Mouse (Mus musculus) layer of hippocampus, adult 18-20 months (tissue): ENCODE data around the gene Gas2l1. TPM values are rescaled to one million over a fixed set of nuclear protein-coding genes. Genes with fewer than 3 reads are reported as not detected.
A peak's percentile ranks its signal among the peaks of the same experiment; 100 is the strongest.
"Not testable (repeated sequence)": the region's sequence is repeated elsewhere in the genome, so short reads cannot be mapped to it uniquely, and the experiment has no call there.

ENCODE experiments used
- DNase-seq, 2 experiments: peaks; one replicate each; pipeline ENCODE4 v3.0.0; 2022; ENCODE audit warnings: low spot score in 2 of 2
- long read RNA-seq: library from polyadenylated mRNA; stranded (forward); transcript quantifications from one replicate; pipeline ENCODE4 v2.0.0, GENCODE M21; 2021
- total RNA-seq, 2 experiments: library from RNA; stranded (reverse); gene quantifications; 2 replicates each; pipeline ENCODE4 v1.2.3; 2021

Gas2l1 gene
- total RNA-seq, result 100 to 1,000 TPM in 1 of 2 experiments, 10 to 100 TPM in 1; 96.6 to 106 TPM
- long read RNA-seq, transcript Gas2l1-202 (7 exons, 2,847 nt), result major isoform, 50 of 190 reads
- long read RNA-seq, transcript Gas2l1-203 (6 exons, 2,530 nt), result minor isoform, 22 of 190 reads
- long read RNA-seq, partial matches to known transcripts, result 45 of 190 reads
- long read RNA-seq, other reads (novel, unspliced or antisense), result 72 of 190 reads

GRCm38 (mm10) chr11:5065056-5065821 is at the start of gene Gas2l1:
Gene Gas2l1 (minus strand): TSS chr11:5065327.
- DNase-seq, result peak; percentile 77 to 91

DNA sequence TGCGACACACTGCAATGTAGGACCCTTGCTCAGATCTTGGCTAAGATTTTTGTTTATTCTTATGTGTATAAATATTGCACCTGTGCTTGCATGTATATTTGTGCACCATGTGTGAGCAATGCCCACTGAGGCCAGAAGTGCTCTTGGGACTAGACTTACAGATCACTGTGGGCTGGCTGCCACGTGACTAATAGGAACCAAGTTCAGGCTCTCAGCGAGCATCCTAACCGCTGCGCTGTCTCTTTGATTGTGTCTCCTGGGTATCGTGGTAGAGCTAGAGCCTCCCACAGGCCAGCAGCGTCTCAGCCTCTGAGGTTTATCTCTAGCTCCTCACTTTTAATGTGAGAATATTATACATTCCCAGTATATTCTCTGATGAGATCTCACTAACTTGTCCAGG is 48.5 kb upstream of the Gas2l1 start:
- no peak for DNase-seq

DNA sequence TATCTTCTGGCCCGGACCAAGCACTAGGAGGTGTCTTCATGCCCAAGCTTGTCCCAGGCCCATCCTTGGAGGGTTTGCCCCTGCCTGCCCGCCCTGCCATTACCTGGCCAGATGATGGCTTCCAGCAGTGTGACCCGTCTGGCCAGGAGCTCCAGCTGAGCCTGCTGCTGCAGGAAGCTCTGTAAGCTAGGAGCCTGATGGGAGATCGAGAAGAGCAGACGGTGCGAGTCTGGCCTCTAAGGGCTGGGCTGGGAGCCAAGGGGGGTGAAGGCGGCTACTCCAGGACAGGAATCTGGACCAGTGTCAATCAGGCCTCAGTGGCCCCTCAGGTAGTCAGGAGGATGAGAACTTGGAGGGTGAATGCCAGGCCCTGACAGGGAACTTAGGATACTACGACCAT is 44.3 kb upstream of the Gas2l1 start:
- no peak for DNase-seq

- no peak for DNase-seq
Observed at GRCm38 (mm10) chr11:5103986-5104509, 38.9 kb upstream of the Gas2l1 start.

- DNase-seq, result no peak
Observed at GRCm38 (mm10) chr11:5102384-5102783, 37.3 kb upstream of the Gas2l1 start.

GRCm38 (mm10) chr11:5101641-5102040 is 36.5 kb upstream of the Gas2l1 start:
- DNase-seq, result no peak

DNA sequence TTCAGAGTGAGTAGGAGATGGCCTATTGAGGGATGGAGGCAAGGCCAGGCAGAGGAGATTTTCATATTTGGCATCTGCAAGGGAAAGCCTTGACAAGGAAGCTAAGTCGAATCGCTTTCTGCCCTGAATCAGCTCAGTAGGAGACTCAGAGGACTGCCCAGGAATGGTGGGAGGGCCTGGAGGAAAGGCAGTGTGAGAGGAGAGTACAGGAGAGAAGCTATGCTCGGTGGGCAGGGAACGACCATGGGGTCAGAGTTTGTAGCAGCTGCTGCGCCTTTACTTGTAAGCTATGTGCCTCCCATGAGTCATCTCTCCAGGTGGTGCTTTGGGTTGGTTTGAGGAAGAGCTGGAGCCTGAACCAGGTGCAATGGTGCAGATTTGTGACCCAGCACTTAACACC is 35.7 kb upstream of the Gas2l1 start:
- DNase-seq, result no peak

DNA sequence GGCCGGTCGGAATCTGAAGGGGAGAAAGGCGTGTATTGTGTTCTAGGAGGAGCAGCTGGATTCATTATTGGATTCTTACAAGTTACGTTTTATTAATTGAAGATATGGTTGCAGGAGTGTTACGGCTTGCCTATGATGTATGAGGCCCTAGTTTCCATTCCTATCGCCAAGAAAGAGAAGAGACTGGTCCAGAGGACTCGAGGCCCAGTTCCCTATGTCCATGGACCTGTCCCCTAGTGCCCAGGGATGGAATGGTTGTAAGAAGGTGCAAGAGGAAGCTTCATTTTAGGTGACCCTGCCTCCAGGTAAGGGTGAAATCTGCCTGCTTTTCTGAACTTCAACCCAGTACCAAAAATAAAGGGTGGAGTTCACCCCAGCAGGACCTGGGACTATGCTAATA is 35.2 kb upstream of the Gas2l1 start:
- DNase-seq, result no peak

- DNase-seq, result peak; percentile 66 to 85
Observed at GRCm38 (mm10) chr11:5099576-5100183, 34.6 kb upstream of the Gas2l1 start.

- peak; percentile 95 to 97 for DNase-seq
Observed at GRCm38 (mm10) chr11:5098736-5099542, 33.8 kb upstream of the Gas2l1 start, which contains the start of the genes Rhbdd3 and Ewsr1. Gene Rhbdd3 (plus strand): TSS chr11:5098926. Gene Ewsr1 (minus strand): TSS chr11:5099266.

DNA sequence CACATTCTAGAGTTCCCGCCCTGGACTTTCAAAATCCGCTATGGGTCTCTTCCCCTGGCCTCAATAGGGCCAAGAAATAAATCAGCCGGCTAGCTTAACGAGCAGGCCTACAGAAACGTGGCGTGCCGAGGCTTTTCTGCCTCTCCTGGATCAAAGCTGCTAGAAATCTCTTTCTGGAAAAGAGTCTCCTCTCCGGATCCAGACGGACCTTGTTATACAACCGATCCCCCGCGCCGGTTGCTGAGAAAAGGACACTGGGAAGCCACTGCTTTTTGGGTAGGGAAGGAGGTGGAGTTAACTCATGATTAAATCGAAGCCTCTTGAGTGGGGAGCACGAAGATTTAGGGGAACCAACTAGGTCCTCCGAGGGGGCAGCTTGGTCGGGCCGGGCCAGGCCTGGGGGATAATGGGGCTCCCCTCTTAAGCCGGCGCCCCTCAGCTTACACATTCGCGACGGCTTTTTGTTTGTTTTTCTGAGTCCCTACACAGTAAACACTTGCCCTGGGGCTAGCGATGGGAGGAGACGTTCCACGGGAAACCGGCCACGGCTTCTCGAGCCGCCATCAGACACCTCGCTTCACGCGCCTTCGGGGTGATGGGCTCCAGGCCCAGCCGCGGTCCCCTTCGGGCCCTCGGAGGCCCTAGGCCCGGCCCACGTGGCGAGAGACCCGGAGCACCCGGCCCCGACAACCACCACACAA is 33.1 kb upstream of the Gas2l1 start:
- DNase-seq, result peak; percentile 43 to 82

GRCm38 (mm10) chr11:5096480-5097020 is 31.4 kb upstream of the Gas2l1 start:
- DNase-seq, result no peak

DNA sequence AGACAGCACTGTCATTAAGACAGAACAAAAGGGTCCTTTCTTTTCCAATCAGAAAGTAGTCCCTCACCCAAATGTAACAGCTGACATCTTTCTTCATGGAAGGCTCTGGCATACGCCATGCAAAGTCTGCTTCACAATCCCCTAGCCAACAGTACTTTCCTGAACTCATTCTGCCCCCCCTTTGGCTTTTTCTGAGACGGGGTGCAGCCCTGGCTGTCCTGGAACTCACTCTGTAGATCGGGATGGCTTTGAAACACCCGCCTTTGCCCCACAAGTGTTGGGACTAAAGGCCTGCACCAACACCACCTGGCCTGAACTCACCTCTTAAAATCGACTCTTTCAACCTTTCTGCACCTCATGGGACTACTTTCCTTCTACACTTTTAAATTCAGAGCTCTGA is 30.8 kb upstream of the Gas2l1 start:
- no peak for DNase-seq

DNA sequence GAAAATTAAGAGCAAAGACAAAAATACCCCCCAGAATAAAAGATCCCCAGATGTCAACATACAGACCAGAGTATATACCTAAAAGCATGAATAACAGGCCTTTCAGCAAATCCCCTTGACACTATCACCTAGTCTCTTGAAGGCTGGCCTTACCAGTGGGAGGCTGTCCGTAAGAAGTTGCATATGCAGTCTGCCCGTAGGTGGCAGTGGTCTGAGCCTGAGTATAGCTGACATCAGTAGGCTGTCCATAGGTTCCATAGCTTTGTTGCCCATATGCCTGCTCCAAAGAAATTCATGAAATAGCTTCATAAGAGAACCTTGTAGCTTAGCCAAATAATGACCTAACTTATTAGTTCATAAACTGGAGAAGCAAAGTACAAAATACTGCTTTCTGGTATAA is 26.6 kb upstream of the Gas2l1 start:
- DNase-seq, result no peak

DNA sequence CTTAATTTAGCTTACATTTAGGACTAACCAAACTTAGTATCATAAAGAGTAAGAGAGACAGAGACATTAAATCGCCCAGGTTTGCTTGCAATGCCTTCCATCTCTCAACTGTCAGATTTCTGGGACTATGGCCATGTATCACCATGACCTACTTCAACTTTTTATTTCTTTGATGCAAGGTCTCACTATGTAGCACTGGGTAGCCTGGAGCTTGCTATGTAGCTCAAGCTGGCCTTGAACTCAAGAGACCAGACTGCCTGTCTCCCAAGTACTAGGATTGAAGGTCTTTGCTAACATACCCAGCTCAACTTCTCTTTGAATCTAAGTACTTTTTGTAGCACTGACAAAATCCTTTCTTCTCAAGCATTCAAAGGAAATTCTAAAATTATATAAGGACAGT is 24.0 kb upstream of the Gas2l1 start:
- DNase-seq, result no peak

DNA sequence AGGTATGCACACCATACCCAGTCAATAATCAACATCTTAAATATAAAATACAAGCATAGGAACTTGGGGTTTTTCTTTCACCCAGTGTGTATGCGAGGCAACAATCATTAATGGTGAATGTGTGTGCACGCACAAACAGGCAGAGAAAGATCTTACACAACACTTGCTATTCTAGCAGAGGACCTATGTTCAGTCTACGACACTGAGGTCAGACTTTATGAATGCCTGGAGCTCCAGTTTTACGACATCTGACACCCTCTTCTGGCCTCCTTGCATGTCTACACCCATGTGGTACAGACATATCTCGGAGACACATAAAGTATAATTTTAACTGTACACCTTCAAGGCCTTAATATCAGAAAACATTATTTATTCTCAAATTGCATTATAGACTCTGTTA is 11.7 kb upstream of the Gas2l1 start:
- DNase-seq, result not testable (repeated sequence)

DNA sequence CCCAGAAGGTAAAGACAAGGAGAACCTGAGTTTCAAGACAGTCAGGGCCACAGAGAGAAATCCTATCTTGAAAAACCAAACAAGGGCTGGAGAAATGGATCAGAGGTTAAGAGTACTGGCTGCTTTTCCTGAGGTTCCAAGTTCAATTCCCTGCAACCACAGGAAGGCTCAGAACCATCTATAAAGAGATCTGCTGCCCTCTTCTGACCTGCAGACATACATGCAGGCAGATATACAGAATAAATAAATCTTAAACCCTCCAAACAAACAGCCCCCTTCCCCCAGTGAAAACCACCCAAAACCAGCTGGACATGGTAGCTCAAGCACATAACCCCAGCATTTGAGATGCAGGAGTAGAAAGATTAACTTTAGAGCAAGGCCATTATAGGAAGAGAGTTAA is 10.6 kb upstream of the Gas2l1 start:
- no peak for DNase-seq

DNA sequence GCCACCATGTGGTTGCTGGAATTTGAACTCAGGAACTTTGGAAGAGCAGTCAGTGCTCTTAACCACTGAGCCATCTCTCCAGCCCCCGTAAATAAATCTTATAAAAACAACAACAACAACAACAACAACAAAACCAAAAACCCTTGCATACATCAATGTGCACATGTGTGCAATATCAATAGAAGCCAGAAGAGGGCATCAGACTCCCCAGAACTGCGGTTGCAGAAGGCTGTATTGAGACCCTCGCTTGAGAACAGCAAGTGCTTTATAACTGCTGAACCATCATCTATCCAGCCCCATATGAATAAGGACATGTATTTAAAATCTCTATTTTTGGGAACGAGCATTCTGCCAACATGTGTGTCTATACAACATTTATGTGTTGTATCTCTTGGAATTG is 9.8 kb upstream of the Gas2l1 start:
- peak in 1 of 2 experiments; percentile 52 for DNase-seq

- DNase-seq, result no peak
Observed at GRCm38 (mm10) chr11:5068126-5068971, 3.2 kb upstream of the Gas2l1 start.
